Mouse (Mus musculus) CH12.LX (cell line): ENCODE measurements at regions not wholly inside any gene's neighbourhood (a gene's known extent, or its start where the extent isn't known, plus 50 kb on each side); places are given as distances from the start of the nearest gene placed in this dataset.

Experiments
- EP300 ChIP-seq: IDR thresholded peaks from 2 replicates; pipeline ENCODE4 v1.6.1; 2011; ENCODE audit warnings: low read length, improper control_type of control experiment
- USF1 ChIP-seq: IDR thresholded peaks from 2 replicates; pipeline ENCODE4 v1.6.1; 2014; ENCODE audit warnings: low read depth, mild to moderate bottlenecking, inconsistent platforms, low read length, improper control_type of control experiment

DNA sequence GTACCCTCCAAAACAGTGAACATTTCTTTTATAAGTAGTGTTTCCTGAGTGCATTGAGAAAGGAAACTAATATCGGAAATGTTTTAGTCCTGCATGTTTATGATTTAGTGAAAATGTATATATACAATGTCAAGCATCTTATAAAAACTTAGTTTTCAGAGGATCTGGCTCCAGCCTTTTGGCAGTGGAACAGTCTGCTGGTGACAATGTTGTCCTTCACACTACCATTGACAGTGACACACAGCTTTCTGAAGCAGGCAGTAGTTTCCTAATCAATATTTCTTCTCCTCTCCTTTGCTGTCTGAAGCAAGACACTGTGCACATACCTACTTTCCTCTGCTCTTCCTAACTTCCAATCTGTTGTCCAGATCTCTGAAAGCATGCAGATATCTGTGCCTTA lies 507.9 kb upstream of the Impad1 start:
- TF ChIP-seq USF1 (no peak), EP300 (no peak)
